Mouse (Mus musculus): ENCODE data around the gene Stxbp1.

GRCm38 (mm10) chr2:32811959-32812358, 35.1 kb downstream of the Stxbp1 start:
- TF ChIP-seq CTCF (IDR thresholded peaks at IDR 0.05; ENCODE audit: extremely low read depth, insufficient read length, insufficient replicate concordance, low read depth, low read length) (no peak), POLR2A (IDR thresholded peaks at IDR 0.05; ENCODE audit: low read depth, low read length) (no peak)
